Mouse (Mus musculus): ENCODE data around the gene Cmip. TPM values are rescaled to one million over a fixed set of nuclear protein-coding genes. Genes with fewer than 3 reads are reported as not detected.

Gene Cmip
- polyA plus RNA-seq, 1 experiment = 53.1 TPM

DNA sequence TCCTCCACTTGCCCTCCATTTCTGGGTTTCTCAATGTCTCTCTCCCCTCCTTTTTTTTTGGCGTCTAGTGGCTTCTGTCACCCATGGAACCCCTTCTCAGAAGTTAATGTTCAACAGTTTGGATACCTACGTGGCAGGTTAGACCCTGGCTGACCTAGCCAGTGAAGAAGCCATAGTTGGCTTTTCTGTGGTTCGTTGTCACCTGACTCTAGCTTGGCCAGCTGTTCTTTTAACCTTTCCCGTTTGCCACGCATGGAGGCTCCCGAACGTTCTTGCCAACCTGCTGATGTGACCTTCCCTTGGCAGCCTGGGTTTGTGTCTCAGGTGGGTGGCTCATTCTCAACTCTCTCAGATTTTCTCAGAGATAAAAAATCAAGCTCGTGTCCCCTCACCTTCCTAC, 60.6 kb downstream of the Cmip start:
- TF ChIP-seq CTCF (IDR thresholded peaks at IDR 0.05; ENCODE audit: insufficient read depth, low read length) (no peak), POLR2A (IDR thresholded peaks at IDR 0.05; ENCODE audit: borderline replicate concordance, extremely low read depth, low read depth, low read length) (no peak)
- DNase-seq = no peak
- peaks cover 8% of the 10 kb centered on the region; the same call in 1 of the 2 replicates for H3K4me1 ChIP-seq (ENCODE audit: control insufficient read depth, insufficient read depth, low read length)
- 81% methylated on average over 8 of the region's 8 CpGs for WGBS
- H3K4me3 ChIP-seq (replicated peaks; ENCODE audit: extremely low read depth, low read depth, low read length) = no peak overlapping the region

- no peak for DNase-seq
- Histone ChIP-seq H3K4me1 (ENCODE audit: control insufficient read depth, insufficient read depth, low read length) (peaks cover 13% of the 10 kb centered on the region), H3K4me3 (replicated peaks; ENCODE audit: extremely low read depth, low read depth, low read length) (no peak overlapping the region)
- WGBS = 73% methylated on average over 26 of the region's 26 CpGs
- TF ChIP-seq CTCF (IDR thresholded peaks at IDR 0.05; ENCODE audit: insufficient read depth, low read length) = no peak
- no peak for TF ChIP-seq POLR2A (IDR thresholded peaks at IDR 0.05; ENCODE audit: borderline replicate concordance, extremely low read depth, low read depth, low read length)
Observed at GRCm38 (mm10) chr8:117318911-117319826, 62.3 kb downstream of the Cmip start.

DNA sequence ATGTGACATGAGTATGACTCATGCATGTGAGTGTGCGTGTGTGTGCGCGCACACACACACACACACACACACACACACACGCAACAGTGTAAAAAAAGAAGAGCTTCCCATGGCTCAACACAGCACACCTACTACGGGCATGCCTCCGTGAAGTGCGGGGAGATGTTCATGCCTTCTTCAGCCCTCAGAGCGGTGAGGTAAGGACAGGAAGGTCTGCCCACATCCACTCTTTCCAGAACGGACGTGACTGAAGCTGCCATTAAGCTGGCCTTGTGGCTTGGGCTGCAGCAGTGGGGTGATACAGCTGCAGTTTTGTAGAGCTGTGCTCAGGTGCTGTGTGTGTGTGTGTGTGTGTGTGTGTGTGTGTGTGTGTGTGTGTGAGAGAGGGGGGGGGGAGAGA, 63.8 kb downstream of the Cmip start:
- TF ChIP-seq CTCF (IDR thresholded peaks at IDR 0.05; ENCODE audit: insufficient read depth, low read length) (no peak), POLR2A (IDR thresholded peaks at IDR 0.05; ENCODE audit: borderline replicate concordance, extremely low read depth, low read depth, low read length) (no peak)
- H3K4me3 ChIP-seq (replicated peaks; ENCODE audit: extremely low read depth, low read depth, low read length) = no peak overlapping the region
- peaks cover 9% of the 10 kb centered on the region for H3K4me1 ChIP-seq (ENCODE audit: control insufficient read depth, insufficient read depth, low read length)
- 86% methylated on average over 10 of the region's 10 CpGs for WGBS
- DNase-seq = no peak

GRCm38 (mm10) chr8:117321232-117321631, 64.4 kb downstream of the Cmip start:
- TF ChIP-seq CTCF (IDR thresholded peaks at IDR 0.05; ENCODE audit: insufficient read depth, low read length) (no peak), POLR2A (IDR thresholded peaks at IDR 0.05; ENCODE audit: borderline replicate concordance, extremely low read depth, low read depth, low read length) (no peak)
- Histone ChIP-seq H3K4me1 (ENCODE audit: control insufficient read depth, insufficient read depth, low read length) (peaks cover 9% of the 10 kb centered on the region), H3K4me3 (replicated peaks; ENCODE audit: extremely low read depth, low read depth, low read length) (no peak overlapping the region)
- DNase-seq = no peak
- 87% methylated on average over 15 of the region's 15 CpGs for WGBS

DNA sequence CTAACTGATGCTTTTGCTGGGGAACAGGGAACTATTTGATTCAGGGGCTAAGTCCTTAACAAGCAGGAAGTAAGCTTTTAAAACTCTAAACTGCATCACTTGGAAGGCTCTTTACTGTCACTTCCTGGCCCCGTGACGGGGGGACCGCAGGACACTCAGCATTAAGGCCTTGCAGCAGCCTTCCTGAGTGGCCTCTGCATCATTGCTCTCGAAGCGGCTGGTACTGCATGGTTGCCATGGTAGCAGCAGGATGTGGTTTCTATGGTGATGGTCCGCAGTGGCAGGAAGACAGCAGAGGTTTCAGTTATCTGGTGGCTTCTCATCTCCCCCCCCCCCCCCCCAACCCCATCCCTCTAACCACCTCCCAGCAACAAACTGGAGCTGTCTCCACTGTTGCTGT, 65.2 kb downstream of the Cmip start:
- Histone ChIP-seq H3K4me1 (ENCODE audit: control insufficient read depth, insufficient read depth, low read length) (peaks cover 9% of the 10 kb centered on the region), H3K4me3 (replicated peaks; ENCODE audit: extremely low read depth, low read depth, low read length) (no peak overlapping the region)
- TF ChIP-seq POLR2A (IDR thresholded peaks at IDR 0.05; ENCODE audit: borderline replicate concordance, extremely low read depth, low read depth, low read length) (no peak), CTCF (IDR thresholded peaks at IDR 0.05; ENCODE audit: insufficient read depth, low read length) (no peak)
- DNase-seq = no peak
- 48% methylated on average over 6 of the region's 6 CpGs for WGBS

DNA sequence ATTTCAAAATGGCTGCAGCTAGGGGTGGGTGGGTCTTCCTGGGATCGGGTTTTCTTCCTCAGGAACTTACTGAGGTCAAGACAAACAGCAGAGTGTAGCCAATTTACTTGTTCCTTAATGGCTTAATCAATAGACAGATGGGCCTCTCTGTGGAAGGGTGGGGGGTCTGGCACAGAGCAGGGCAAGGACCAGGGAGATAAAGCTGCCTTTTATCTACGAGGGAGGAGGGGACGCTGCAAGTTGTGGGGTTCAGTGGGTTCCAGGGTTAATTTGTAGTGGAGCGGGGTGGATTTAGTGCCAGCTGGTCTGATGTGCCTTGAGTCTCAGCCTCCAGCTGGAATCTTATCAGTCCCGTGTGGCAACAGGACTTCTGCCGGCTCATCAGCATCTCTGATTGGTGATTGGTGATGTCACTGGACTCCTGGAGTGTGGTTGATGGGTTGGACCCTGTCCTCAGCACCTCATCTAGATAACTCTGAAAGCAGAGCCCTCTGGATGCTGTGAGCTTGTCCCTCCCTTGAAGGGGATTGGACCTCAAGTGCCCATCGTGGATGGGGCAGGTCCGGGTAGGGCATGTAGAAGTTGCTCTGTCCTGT, 65.9 kb downstream of the Cmip start:
- H3K4me1 ChIP-seq (ENCODE audit: control insufficient read depth, insufficient read depth, low read length) = peaks cover 11% of the 10 kb centered on the region
- TF ChIP-seq CTCF (IDR thresholded peaks at IDR 0.05; ENCODE audit: insufficient read depth, low read length) = no peak
- no peak for TF ChIP-seq POLR2A (IDR thresholded peaks at IDR 0.05; ENCODE audit: borderline replicate concordance, extremely low read depth, low read depth, low read length)
- no peak overlapping the region for H3K4me3 ChIP-seq (replicated peaks; ENCODE audit: extremely low read depth, low read depth, low read length)
- no peak for DNase-seq
- 42% methylated on average over 8 of the region's 8 CpGs for WGBS

DNA sequence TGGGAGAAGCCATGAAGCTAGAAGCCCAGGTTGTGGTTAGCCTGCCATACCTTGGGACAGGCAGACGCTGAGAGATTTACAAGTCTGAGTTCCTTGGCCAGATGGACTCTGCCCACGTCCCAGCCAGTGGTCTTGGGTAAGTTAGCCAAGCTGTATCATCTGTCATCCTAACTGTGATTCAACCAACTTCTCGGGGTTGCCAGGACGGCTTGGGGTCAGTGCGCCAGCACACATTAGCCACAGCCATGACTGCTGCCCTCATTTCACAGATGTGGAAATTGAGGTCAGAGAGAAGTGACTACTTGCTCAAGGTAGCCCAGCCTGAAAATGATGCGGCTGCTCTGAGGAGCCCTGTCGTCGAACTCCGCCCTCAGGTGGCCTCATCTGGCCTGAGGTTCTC, 68.0 kb downstream of the Cmip start:
- H3K4me3 ChIP-seq (replicated peaks; ENCODE audit: extremely low read depth, low read depth, low read length) = no peak overlapping the region
- 86% methylated on average over 9 of the region's 9 CpGs for WGBS
- TF ChIP-seq CTCF (IDR thresholded peaks at IDR 0.05; ENCODE audit: insufficient read depth, low read length) (no peak), POLR2A (IDR thresholded peaks at IDR 0.05; ENCODE audit: borderline replicate concordance, extremely low read depth, low read depth, low read length) (no peak)
- DNase-seq = no peak
- peaks cover 12% of the 10 kb centered on the region for H3K4me1 ChIP-seq (ENCODE audit: control insufficient read depth, insufficient read depth, low read length)

DNA sequence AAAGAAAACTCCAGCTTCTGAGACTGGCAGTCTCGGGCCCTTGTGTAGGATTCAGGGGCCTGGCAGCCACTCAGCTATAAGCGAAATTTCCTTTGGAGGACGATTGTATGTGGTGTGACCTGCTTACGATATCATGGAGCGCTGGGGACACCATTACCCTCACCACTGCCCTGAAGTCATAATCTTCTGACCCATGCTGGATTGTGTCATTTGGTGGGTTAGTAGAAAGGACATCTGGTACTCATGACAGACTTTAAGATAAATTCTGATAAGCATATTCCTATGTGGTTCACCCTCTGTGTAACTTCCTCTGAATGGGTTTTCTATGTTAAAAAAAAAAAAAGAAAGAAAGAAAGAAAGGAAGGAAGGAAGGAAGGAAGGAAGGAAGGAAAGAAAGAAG, 69.9 kb downstream of the Cmip start:
- 89% methylated on average over 5 of the region's 5 CpGs for WGBS
- no peak overlapping the region for H3K4me3 ChIP-seq (replicated peaks; ENCODE audit: extremely low read depth, low read depth, low read length)
- peaks cover 12% of the 10 kb centered on the region for H3K4me1 ChIP-seq (ENCODE audit: control insufficient read depth, insufficient read depth, low read length)
- no peak for DNase-seq
- TF ChIP-seq POLR2A (IDR thresholded peaks at IDR 0.05; ENCODE audit: borderline replicate concordance, extremely low read depth, low read depth, low read length) = no peak
- no peak for TF ChIP-seq CTCF (IDR thresholded peaks at IDR 0.05; ENCODE audit: insufficient read depth, low read length)

- TF ChIP-seq POLR2A (IDR thresholded peaks at IDR 0.05; ENCODE audit: borderline replicate concordance, extremely low read depth, low read depth, low read length) (no peak), CTCF (IDR thresholded peaks at IDR 0.05; ENCODE audit: insufficient read depth, low read length) (no peak)
- Histone ChIP-seq H3K4me3 (replicated peaks; ENCODE audit: extremely low read depth, low read depth, low read length) (no peak overlapping the region), H3K4me1 (ENCODE audit: control insufficient read depth, insufficient read depth, low read length) (peaks cover 12% of the 10 kb centered on the region)
- no peak for DNase-seq
- 42% methylated on average over 7 of the region's 7 CpGs for WGBS
Observed at GRCm38 (mm10) chr8:117327385-117327837, 70.5 kb downstream of the Cmip start.
